Mouse (Mus musculus) kidney, embryonic 15.5 days (tissue): ENCODE measurements at regions not wholly inside any gene's neighbourhood (a gene's known extent, or its start where the extent isn't known, plus 50 kb on each side); places are given as distances from the start of the nearest gene placed in this dataset.
A peak's percentile ranks its signal among the peaks of the same experiment; 100 is the strongest.

ENCODE experiments used
- ATAC-seq: fragments of 200-750 bp; cut with Nextera tagmentation; replicated peaks from 2 replicates; pipeline ENCODE4 v1.8.0; 2017; ENCODE audit warnings: moderate TSS enrichment; ENCODE audit not compliant: low FRiP score
- H3K27ac ChIP-seq: fragments of 300-500 bp; sonication (generic); 2 replicates; pipeline ENCODE4 v1.5.1; 2015; ENCODE audit warnings: mild to moderate bottlenecking, inconsistent platforms
- H3K27me3 ChIP-seq: fragments of 300-500 bp; sonication (generic); 2 replicates; pipeline ENCODE4 v1.6.1; 2015; ENCODE audit warnings: inconsistent platforms
- H3K36me3 ChIP-seq: fragments of 300-500 bp; sonication (generic); 2 replicates; pipeline ENCODE4 v1.6.1; 2015; ENCODE audit warnings: inconsistent platforms
- H3K4me1 ChIP-seq: fragments of 300-500 bp; sonication (generic); 2 replicates; pipeline ENCODE4 v1.6.1; 2015; ENCODE audit warnings: inconsistent platforms
- H3K4me2 ChIP-seq: fragments of 300-500 bp; sonication (generic); 2 replicates; pipeline ENCODE4 v1.6.1; 2015; ENCODE audit warnings: moderate library complexity, mild to moderate bottlenecking, inconsistent platforms
- H3K4me3 ChIP-seq: fragments of 300-500 bp; sonication (generic); replicated peaks from 2 replicates; pipeline ENCODE4 v1.5.1; 2015; ENCODE audit warnings: mild to moderate bottlenecking, inconsistent platforms
- H3K9ac ChIP-seq: fragments of 300-500 bp; sonication (generic); 2 replicates; pipeline ENCODE4 v1.6.1; 2015; ENCODE audit warnings: mild to moderate bottlenecking, inconsistent platforms
- H3K9me3 ChIP-seq: fragments of 300-500 bp; sonication (generic); replicated peaks from 2 replicates; pipeline ENCODE4 v1.6.1; 2016; ENCODE audit warnings: inconsistent platforms
- WGBS: fragments of 180-500 bp; shearing (Covaris S2); methylation state at CpG from one replicate; pipeline ENCODE4 v1.1.7; 2015; ENCODE audit warnings: mixed read lengths; 5-methylcytosine and 5-hydroxymethylcytosine counted together

GRCm38 (mm10) chr13:101594511-101595175 lies 173.4 kb downstream of the Pik3r1 start:
- 0 out of 2 replicates have a peak, but pooled peaks cover 5% of the 10 kb centered on the region for H3K4me1 ChIP-seq
- no peaks in the 10 kb centered on the region for H3K9me3 ChIP-seq
- H3K4me2 ChIP-seq, result no peak overlapping the region
- ATAC-seq, result no peak
- H3K9ac ChIP-seq, result no peak overlapping the region
- H3K27me3 ChIP-seq, result no peaks in the 10 kb centered on the region
- no peak overlapping the region for H3K4me3 ChIP-seq
- 86% methylated on average over 11 of the region's 11 CpGs for WGBS
- no peak overlapping the region for H3K27ac ChIP-seq
- no peaks in the 10 kb centered on the region for H3K36me3 ChIP-seq

DNA sequence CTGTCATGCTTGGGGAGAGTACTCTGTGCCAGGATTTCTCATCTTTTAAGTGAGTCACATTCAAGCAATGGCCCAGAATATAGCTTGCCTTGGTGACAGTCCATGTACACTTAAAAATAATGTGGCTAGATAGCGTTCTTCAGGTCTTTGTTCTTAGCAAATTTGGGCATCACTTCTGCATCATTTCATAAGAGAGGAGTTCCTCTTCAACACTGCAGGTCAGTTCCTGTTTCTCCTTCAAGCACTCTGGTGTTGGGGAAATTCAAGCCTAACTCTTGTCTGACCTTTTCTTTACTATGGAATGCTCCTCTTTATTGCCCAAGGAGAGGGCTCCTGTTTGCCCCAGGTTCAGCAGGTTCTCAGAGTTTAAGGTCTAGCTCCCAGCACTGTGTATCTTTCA lies 175.7 kb downstream of the Pik3r1 start:
- Histone ChIP-seq H3K4me2 (no peak overlapping the region), H3K4me3 (no peak overlapping the region), H3K9ac (no peak overlapping the region), H3K9me3 (no peaks in the 10 kb centered on the region), H3K27ac (no peak overlapping the region), H3K27me3 (no peaks in the 10 kb centered on the region), H3K36me3 (no peaks in the 10 kb centered on the region), H3K4me1 (0 out of 2 replicates have a peak, but pooled peaks cover 2% of the 10 kb centered on the region)
- 94% methylated on average over 1 of the region's 1 CpGs for WGBS
- no peak for ATAC-seq

GRCm38 (mm10) chr13:101588905-101589304 lies 179.1 kb downstream of the Pik3r1 start:
- no peak overlapping the region for H3K4me2 ChIP-seq
- no peak for ATAC-seq
- no peak overlapping the region for H3K9ac ChIP-seq
- 68% methylated on average over 8 of the region's 8 CpGs for WGBS
- H3K4me3 ChIP-seq, result no peak overlapping the region
- no peak overlapping the region for H3K27ac ChIP-seq
- no peaks in the 10 kb centered on the region for H3K36me3 ChIP-seq
- H3K27me3 ChIP-seq, result no peaks in the 10 kb centered on the region
- no peaks in the 10 kb centered on the region for H3K4me1 ChIP-seq
- no peaks in the 10 kb centered on the region for H3K9me3 ChIP-seq

DNA sequence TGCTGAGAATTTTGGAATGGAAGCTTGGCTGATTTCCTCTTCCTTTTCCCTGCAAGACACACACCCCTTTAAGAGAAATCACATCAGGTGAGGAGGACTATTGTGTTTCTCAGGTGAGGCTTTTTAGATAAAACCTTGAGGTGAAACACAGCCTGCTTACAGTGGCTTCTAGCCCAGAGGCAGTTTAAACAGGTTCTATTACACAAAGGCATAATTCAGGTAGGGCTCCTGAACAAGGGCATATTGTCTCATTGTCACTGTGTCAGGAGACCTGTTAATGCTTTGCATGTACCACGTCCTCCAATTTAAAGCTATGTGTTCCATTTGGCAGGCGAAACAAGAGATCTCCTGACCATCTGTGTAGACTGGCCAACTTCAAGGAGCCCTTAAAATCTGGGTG lies 181.2 kb downstream of the Pik3r1 start:
- no peak overlapping the region for H3K4me3 ChIP-seq
- H3K4me2 ChIP-seq, result no peak overlapping the region
- no peak overlapping the region for H3K27ac ChIP-seq
- no peaks in the 10 kb centered on the region for H3K4me1 ChIP-seq
- H3K36me3 ChIP-seq, result no peaks in the 10 kb centered on the region
- no peak for ATAC-seq
- WGBS, result 82% methylated on average over 2 of the region's 2 CpGs
- H3K27me3 ChIP-seq, result no peaks in the 10 kb centered on the region
- no peak overlapping the region for H3K9ac ChIP-seq
- no peaks in the 10 kb centered on the region for H3K9me3 ChIP-seq

DNA sequence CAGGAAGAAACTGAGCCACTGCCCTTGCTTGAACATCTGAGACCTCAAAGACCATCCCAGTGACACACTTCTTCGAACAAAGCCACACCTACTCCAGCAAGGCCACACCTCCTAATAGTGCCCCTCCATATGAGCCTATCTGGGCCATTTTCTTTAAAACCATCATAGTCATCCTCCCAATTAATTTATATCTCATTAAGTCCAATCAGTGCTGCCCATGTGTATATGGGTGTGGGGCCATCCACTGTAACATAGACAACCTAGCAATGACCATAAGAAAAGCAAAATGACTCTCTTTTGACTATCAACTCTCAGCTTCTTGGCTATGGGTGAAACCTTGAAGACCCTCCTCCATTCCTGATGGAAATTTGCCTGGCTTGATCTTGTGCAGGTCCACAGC lies 191.5 kb downstream of the Pik3r1 start:
- no peaks in the 10 kb centered on the region for H3K27me3 ChIP-seq
- H3K9ac ChIP-seq, result no peak overlapping the region
- H3K4me3 ChIP-seq, result no peak overlapping the region
- H3K9me3 ChIP-seq, result no peaks in the 10 kb centered on the region
- 83% methylated on average over 1 of the region's 1 CpGs for WGBS
- H3K27ac ChIP-seq, result no peak overlapping the region
- H3K36me3 ChIP-seq, result no peaks in the 10 kb centered on the region
- no peak overlapping the region for H3K4me2 ChIP-seq
- no peaks in the 10 kb centered on the region for H3K4me1 ChIP-seq
- ATAC-seq, result no peak

DNA sequence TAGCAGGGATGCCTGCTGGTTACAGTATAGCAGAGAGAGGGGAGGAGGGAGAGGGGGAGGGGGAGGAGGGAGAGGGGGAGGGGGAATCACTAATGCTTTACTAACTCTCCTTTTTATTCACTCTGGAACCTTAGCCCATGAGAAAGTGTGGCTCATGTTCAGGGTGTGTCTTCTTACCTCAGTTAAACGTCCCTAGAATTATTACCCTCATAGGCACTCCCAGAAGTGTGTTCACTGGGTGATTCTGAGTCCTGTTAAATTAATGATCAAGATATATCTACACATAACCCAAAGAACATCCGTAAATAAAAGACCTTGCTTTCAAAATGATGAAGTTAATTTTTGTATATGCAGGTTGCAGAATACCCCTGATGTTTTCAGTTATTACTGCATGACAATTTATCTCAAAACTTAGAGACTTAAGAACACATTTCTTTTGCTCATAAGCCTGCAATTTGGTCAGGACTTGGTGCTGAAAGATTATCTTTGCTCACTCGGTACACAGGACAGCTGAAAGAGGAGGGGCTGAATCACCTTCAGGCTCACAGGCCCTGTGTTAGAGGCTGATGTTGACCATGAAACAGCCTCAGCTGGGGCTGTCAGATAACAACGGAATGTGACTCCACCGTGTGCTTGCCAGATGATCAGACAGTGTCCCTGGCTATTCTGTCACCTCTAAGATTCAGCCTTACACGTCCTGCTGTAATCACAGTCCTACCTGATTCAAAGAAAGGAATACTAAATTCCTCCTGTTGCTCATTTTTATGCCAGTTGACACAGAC lies 195.0 kb downstream of the Pik3r1 start:
- H3K27me3 ChIP-seq, result no peaks in the 10 kb centered on the region
- H3K9me3 ChIP-seq, result no peaks in the 10 kb centered on the region
- 66% methylated on average over 6 of the region's 6 CpGs for WGBS
- no peaks in the 10 kb centered on the region for H3K4me1 ChIP-seq
- H3K4me3 ChIP-seq, result no peak overlapping the region
- H3K4me2 ChIP-seq, result no peak overlapping the region
- H3K27ac ChIP-seq, result no peak overlapping the region
- H3K9ac ChIP-seq, result no peak overlapping the region
- H3K36me3 ChIP-seq, result no peaks in the 10 kb centered on the region
- ATAC-seq, result peak; percentile 86

GRCm38 (mm10) chr13:101572246-101572645 lies 195.8 kb downstream of the Pik3r1 start:
- no peak for ATAC-seq
- H3K9me3 ChIP-seq, result no peaks in the 10 kb centered on the region
- no peak overlapping the region for H3K9ac ChIP-seq
- WGBS, result 95% methylated on average over 9 of the region's 9 CpGs
- H3K4me2 ChIP-seq, result no peak overlapping the region
- H3K36me3 ChIP-seq, result no peaks in the 10 kb centered on the region
- H3K4me1 ChIP-seq, result no peaks in the 10 kb centered on the region
- H3K27ac ChIP-seq, result no peak overlapping the region
- H3K4me3 ChIP-seq, result no peak overlapping the region
- no peaks in the 10 kb centered on the region for H3K27me3 ChIP-seq

DNA sequence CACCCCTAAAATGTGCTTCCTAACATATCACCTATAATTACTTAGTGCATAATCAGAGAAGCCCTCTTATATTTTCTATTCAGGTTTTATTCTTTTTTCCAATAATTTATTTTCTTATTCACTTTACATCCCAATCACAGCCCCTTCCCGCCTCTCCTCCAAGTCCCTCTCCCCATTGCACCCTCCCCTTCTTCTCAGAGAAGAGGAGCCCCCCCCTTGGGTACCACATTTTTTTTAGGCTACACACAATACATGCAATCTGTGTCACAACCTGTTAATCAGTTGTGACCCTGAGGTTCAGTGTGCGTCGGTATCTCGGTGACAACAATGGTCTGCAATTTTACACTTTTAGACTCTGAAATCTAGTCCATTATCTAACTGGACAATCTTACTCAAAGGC lies 198.0 kb downstream of the Pik3r1 start:
- 81% methylated on average over 4 of the region's 4 CpGs for WGBS
- ATAC-seq, result no peak
- H3K4me3 ChIP-seq, result no peak overlapping the region

DNA sequence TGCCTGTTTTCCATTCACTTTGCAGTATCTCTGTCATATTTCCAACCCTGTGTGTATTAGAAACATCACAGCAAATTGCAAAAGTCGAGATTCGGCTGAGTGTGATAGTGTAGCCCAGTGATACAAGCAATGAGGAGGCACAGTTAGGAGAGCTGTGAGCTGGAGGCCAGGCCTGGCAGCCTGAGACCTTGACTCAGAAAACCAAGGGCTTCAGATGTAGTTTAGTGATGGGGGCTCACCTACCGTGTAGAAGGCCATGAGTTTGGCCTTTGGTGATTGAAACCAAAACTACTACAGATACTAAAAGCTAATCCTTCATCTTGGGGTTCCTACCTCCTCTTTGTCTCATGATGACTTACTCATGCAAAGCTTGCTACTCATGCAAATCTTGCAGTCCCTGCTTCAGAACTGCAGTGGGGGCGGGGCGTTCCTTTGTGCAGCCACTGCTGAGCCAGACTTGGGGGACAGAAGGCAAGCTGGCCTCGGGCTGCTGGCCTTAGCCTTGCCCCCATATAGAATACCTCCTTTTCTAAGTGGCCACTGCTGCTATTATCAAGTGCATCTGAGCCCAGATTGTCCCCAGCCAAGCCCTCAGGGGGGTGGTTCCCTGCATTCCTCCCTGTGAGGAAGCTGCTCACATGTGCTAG lies 198.9 kb downstream of the Pik3r1 start:
- Histone ChIP-seq H3K27ac (no peak overlapping the region), H3K9ac (no peak overlapping the region), H3K27me3 (no peaks in the 10 kb centered on the region), H3K4me3 (no peak overlapping the region), H3K4me1 (no peaks in the 10 kb centered on the region), H3K9me3 (no peaks in the 10 kb centered on the region), H3K4me2 (no peak overlapping the region), H3K36me3 (no peaks in the 10 kb centered on the region)
- WGBS, result 83% methylated on average over 6 of the region's 6 CpGs
- ATAC-seq, result no peak; the same call in 1 of the 2 replicates

More for the DNA sequence above, 198.0 kb downstream of the Pik3r1 start:
- H3K9ac ChIP-seq, result no peak overlapping the region
- H3K27me3 ChIP-seq, result no peaks in the 10 kb centered on the region
- H3K4me2 ChIP-seq, result no peak overlapping the region
- H3K27ac ChIP-seq, result no peak overlapping the region
- no peaks in the 10 kb centered on the region for H3K9me3 ChIP-seq
- no peaks in the 10 kb centered on the region for H3K36me3 ChIP-seq
- H3K4me1 ChIP-seq, result no peaks in the 10 kb centered on the region

GRCm38 (mm10) chr13:101565323-101565722 lies 202.7 kb downstream of the Pik3r1 start:
- H3K4me1 ChIP-seq, result no peaks in the 10 kb centered on the region
- WGBS, result 71% methylated on average over 1 of the region's 1 CpGs
- H3K4me2 ChIP-seq, result no peak overlapping the region

GRCm38 (mm10) chr13:101555371-101555874 lies 212.6 kb downstream of the Pik3r1 start:
- H3K4me3 ChIP-seq, result no peak overlapping the region
- no peak overlapping the region for H3K9ac ChIP-seq
- no peaks in the 10 kb centered on the region for H3K36me3 ChIP-seq
- whole genome bisulfite sequencing, result 73% methylated on average over 3 of the region's 3 CpGs
- H3K9me3 ChIP-seq, result no peaks in the 10 kb centered on the region
- no peak overlapping the region for H3K4me2 ChIP-seq
- no peak for ATAC-seq
- peaks cover 7% of the 10 kb centered on the region; the same call in 1 of the 2 replicates for H3K4me1 ChIP-seq
- no peaks in the 10 kb centered on the region for H3K27me3 ChIP-seq
- no peak overlapping the region for H3K27ac ChIP-seq

More at GRCm38 (mm10) chr13:101565323-101565722, 202.7 kb downstream of the Pik3r1 start:
- Histone ChIP-seq H3K9ac (no peak overlapping the region), H3K27ac (no peak overlapping the region), H3K36me3 (no peaks in the 10 kb centered on the region), H3K9me3 (no peaks in the 10 kb centered on the region), H3K4me3 (no peak overlapping the region), H3K27me3 (no peaks in the 10 kb centered on the region)
- ATAC-seq, result no peak

DNA sequence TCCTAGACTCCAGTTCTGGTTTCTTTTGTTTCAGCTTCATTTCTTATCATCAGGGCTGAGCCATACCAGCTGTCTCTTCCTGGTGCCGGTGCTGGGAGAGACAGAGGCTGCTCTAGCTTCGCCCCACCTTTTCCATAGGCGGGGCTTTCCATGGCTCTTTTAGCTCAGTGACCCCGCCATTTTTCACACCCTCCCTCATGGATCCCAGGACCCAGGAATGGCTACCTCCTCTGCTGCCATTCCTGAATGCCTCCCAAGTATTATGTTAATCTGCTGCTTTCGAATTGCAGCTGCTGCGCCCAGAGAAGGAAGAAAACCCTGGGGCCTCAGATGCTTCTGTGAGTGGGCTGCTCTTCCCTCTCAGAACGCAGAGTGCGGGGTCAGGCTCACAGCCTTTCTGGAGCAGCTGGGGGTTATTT lies 214.9 kb downstream of the Pik3r1 start:
- Histone ChIP-seq H3K4me2 (no peak overlapping the region), H3K4me3 (no peak overlapping the region), H3K27me3 (no peaks in the 10 kb centered on the region), H3K4me1 (peaks cover 7% of the 10 kb centered on the region; the same call in 1 of the 2 replicates), H3K9ac (no peak overlapping the region), H3K9me3 (no peaks in the 10 kb centered on the region), H3K27ac (no peak overlapping the region), H3K36me3 (no peaks in the 10 kb centered on the region)
- peak; percentile 85 for ATAC-seq
- 41% methylated on average over 8 of the region's 8 CpGs for WGBS
